Mouse (Mus musculus) liver, embryonic 16.5 days (tissue): Measurements from ENCODE around the gene Rmnd5a. TPM values are rescaled to one million over a fixed set of nuclear protein-coding genes. Genes with fewer than 3 reads are reported as not detected.

Experiments
- ATAC-seq: fragments of 200-750 bp; cut with Nextera tagmentation; 2 replicates; pipeline ENCODE4 v1.8.0; 2017; ENCODE audit warnings: low read depth, mild to moderate bottlenecking, moderate number of reproducible peaks, moderate library complexity
- H3K27ac ChIP-seq: fragments of 300-500 bp; sonication (generic); 2 replicates; pipeline ENCODE4 v1.5.1; 2014; ENCODE audit warnings: mild to moderate bottlenecking, low read length
- H3K27me3 ChIP-seq: fragments of 300-500 bp; sonication (generic); 2 replicates; pipeline ENCODE4 v1.6.1; 2014; ENCODE audit warnings: low read depth, low read length, mixed read lengths; ENCODE audit not compliant: control insufficient read depth, insufficient read depth
- H3K36me3 ChIP-seq: fragments of 300-500 bp; sonication (generic); 2 replicates; pipeline ENCODE4 v1.6.1; 2014; ENCODE audit warnings: mild to moderate bottlenecking; ENCODE audit not compliant: control insufficient read depth, insufficient read depth
- H3K4me1 ChIP-seq: fragments of 300-500 bp; sonication (generic); 2 replicates; pipeline ENCODE4 v1.6.1; 2014; ENCODE audit warnings: low read depth, low read length, mixed read lengths; ENCODE audit not compliant: control insufficient read depth
- H3K4me2 ChIP-seq: fragments of 300-500 bp; sonication (generic); 2 replicates; pipeline ENCODE4 v1.6.1; 2014; ENCODE audit warnings: low read depth, low read length, mixed read lengths
- H3K4me3 ChIP-seq: fragments of 300-500 bp; sonication (generic); 2 replicates; pipeline ENCODE4 v1.5.1; 2014; ENCODE audit warnings: low read depth, mild to moderate bottlenecking, low read length
- H3K9ac ChIP-seq: fragments of 300-500 bp; sonication (generic); 2 replicates; pipeline ENCODE4 v1.6.1; 2014; ENCODE audit warnings: low read depth, low read length
- H3K9me3 ChIP-seq: fragments of 300-500 bp; sonication (generic); replicated peaks from 2 replicates; pipeline ENCODE4 v1.6.1; 2016; ENCODE audit warnings: low read length; ENCODE audit not compliant: control insufficient read depth
- WGBS: fragments of 180-500 bp; shearing (Covaris S2); extraction: QIAGEN DNeasy Blood & Tissue Kit; methylation state at CpG from one replicate; pipeline ENCODE4 v1.1.7; 2014; ENCODE audit not compliant: insufficient replicate concordance; 5-methylcytosine and 5-hydroxymethylcytosine counted together
- polyA plus RNA-seq: library from polyadenylated mRNA; unstranded; fragments of >200 nt; fragmentation: Nextera tagmentation; extraction: Ambion mirVana; gene quantifications from 2 replicates; pipeline ENCODE4 v1.2.1, GENCODE M21; 2015

Gene Rmnd5a
- polyA plus RNA-seq, 1 experiment from 2014 or later = 5.2 TPM

GRCm38 (mm10) chr6:71425681-71426080, 14.8 kb downstream of the Rmnd5a start:
- Histone ChIP-seq H3K9ac (no peak overlapping the region), H3K4me2 (no peak overlapping the region), H3K27ac (no peak overlapping the region), H3K36me3 (no peaks in the 10 kb centered on the region), H3K4me1 (no peaks in the 10 kb centered on the region; the same call in 1 of the 2 replicates), H3K4me3 (no peak overlapping the region), H3K27me3 (no peaks in the 10 kb centered on the region), H3K9me3 (no peaks in the 10 kb centered on the region)
- no peak for ATAC-seq
- WGBS = 81% methylated on average over 6 of the region's 6 CpGs

GRCm38 (mm10) chr6:71423116-71423515, 17.3 kb downstream of the Rmnd5a start:
- ATAC-seq = no peak
- H3K9me3 ChIP-seq = no peaks in the 10 kb centered on the region
- H3K4me3 ChIP-seq = no peak overlapping the region
- H3K27me3 ChIP-seq = no peaks in the 10 kb centered on the region
- no peaks in the 10 kb centered on the region for H3K36me3 ChIP-seq
- no peak overlapping the region for H3K9ac ChIP-seq
- no peak overlapping the region for H3K4me2 ChIP-seq
- H3K27ac ChIP-seq = no peak overlapping the region
- WGBS = 89% methylated on average over 3 of the region's 3 CpGs
- H3K4me1 ChIP-seq = no peaks in the 10 kb centered on the region; the same call in 1 of the 2 replicates

GRCm38 (mm10) chr6:71422162-71422561, 18.3 kb downstream of the Rmnd5a start:
- no peak overlapping the region for H3K9ac ChIP-seq
- no peak overlapping the region for H3K4me2 ChIP-seq
- 85% methylated on average over 3 of the region's 3 CpGs for WGBS
- no peak for ATAC-seq
- H3K9me3 ChIP-seq = no peaks in the 10 kb centered on the region
- H3K4me3 ChIP-seq = no peak overlapping the region
- no peaks in the 10 kb centered on the region; the same call in 1 of the 2 replicates for H3K4me1 ChIP-seq
- H3K27ac ChIP-seq = no peak overlapping the region
- no peaks in the 10 kb centered on the region for H3K27me3 ChIP-seq
- no peaks in the 10 kb centered on the region for H3K36me3 ChIP-seq

GRCm38 (mm10) chr6:71420848-71421247, 19.6 kb downstream of the Rmnd5a start:
- no peaks in the 10 kb centered on the region for H3K27me3 ChIP-seq
- no peaks in the 10 kb centered on the region; the same call in 1 of the 2 replicates for H3K4me1 ChIP-seq
- ATAC-seq = no peak
- no peak overlapping the region for H3K27ac ChIP-seq
- no peak overlapping the region for H3K4me2 ChIP-seq
- WGBS = 78% methylated on average over 6 of the region's 6 CpGs
- no peak overlapping the region for H3K9ac ChIP-seq
- H3K4me3 ChIP-seq = no peak overlapping the region
- no peaks in the 10 kb centered on the region for H3K9me3 ChIP-seq
- no peaks in the 10 kb centered on the region for H3K36me3 ChIP-seq

- Histone ChIP-seq H3K9ac (no peak overlapping the region), H3K9me3 (no peaks in the 10 kb centered on the region), H3K4me1 (no peaks in the 10 kb centered on the region; the same call in 1 of the 2 replicates), H3K27me3 (no peaks in the 10 kb centered on the region), H3K4me3 (no peak overlapping the region), H3K36me3 (no peaks in the 10 kb centered on the region), H3K4me2 (no peak overlapping the region), H3K27ac (no peak overlapping the region)
- ATAC-seq = no peak
- 78% methylated on average over 3 of the region's 3 CpGs for WGBS
Measured at GRCm38 (mm10) chr6:71418874-71419273, 21.6 kb downstream of the Rmnd5a start.

- no peak overlapping the region for H3K27ac ChIP-seq
- no peaks in the 10 kb centered on the region for H3K36me3 ChIP-seq
- WGBS = 79% methylated on average over 3 of the region's 3 CpGs
- no peaks in the 10 kb centered on the region for H3K4me1 ChIP-seq
- no peak for ATAC-seq
- H3K4me3 ChIP-seq = no peak overlapping the region
- H3K9ac ChIP-seq = no peak overlapping the region
- no peaks in the 10 kb centered on the region for H3K27me3 ChIP-seq
- no peaks in the 10 kb centered on the region for H3K9me3 ChIP-seq
- H3K4me2 ChIP-seq = no peak overlapping the region
Measured at GRCm38 (mm10) chr6:71415446-71415845, 25.0 kb downstream of the Rmnd5a start.

- Histone ChIP-seq H3K4me1 (peaks cover 4% of the 10 kb centered on the region), H3K4me3 (no peak overlapping the region), H3K27me3 (no peaks in the 10 kb centered on the region), H3K36me3 (no peaks in the 10 kb centered on the region), H3K9me3 (no peaks in the 10 kb centered on the region), H3K4me2 (no peak overlapping the region), H3K27ac (no peak overlapping the region), H3K9ac (no peak overlapping the region)
- ATAC-seq = no peak
- WGBS = 85% methylated on average over 4 of the region's 4 CpGs
Measured at GRCm38 (mm10) chr6:71414624-71415023, 25.8 kb downstream of the Rmnd5a start.

GRCm38 (mm10) chr6:71398829-71399609, 41.4 kb downstream of the Rmnd5a start:
- no peak overlapping the region for H3K27ac ChIP-seq
- no peak overlapping the region for H3K4me2 ChIP-seq
- WGBS = 76% methylated on average over 4 of the region's 4 CpGs
- H3K27me3 ChIP-seq = no peaks in the 10 kb centered on the region
- peaks cover 8% of the 10 kb centered on the region; the same call in 1 of the 2 replicates for H3K36me3 ChIP-seq
- H3K4me1 ChIP-seq = no peaks in the 10 kb centered on the region
- no peak overlapping the region for H3K4me3 ChIP-seq
- no peak overlapping the region for H3K9ac ChIP-seq
- no peak for ATAC-seq
- H3K9me3 ChIP-seq = no peaks in the 10 kb centered on the region

GRCm38 (mm10) chr6:71396761-71397160, 43.7 kb downstream of the Rmnd5a start:
- Histone ChIP-seq H3K27me3 (no peaks in the 10 kb centered on the region), H3K4me2 (no peak overlapping the region), H3K9ac (no peak overlapping the region), H3K4me3 (no peak overlapping the region), H3K27ac (no peak overlapping the region), H3K4me1 (no peaks in the 10 kb centered on the region), H3K36me3 (peaks cover 8% of the 10 kb centered on the region), H3K9me3 (no peaks in the 10 kb centered on the region)
- no peak for ATAC-seq
- 86% methylated on average over 6 of the region's 6 CpGs for WGBS
